Mouse (Mus musculus) stomach, embryonic 16.5 days (tissue): ENCODE data around the gene Yju2. TPM values are rescaled to one million over a fixed set of nuclear protein-coding genes. Genes with fewer than 3 reads are reported as not detected.

Experiments
- ATAC-seq: fragments of 200-750 bp; cut with Nextera tagmentation; 2 replicates; pipeline ENCODE4 v1.8.0; 2017; ENCODE audit warnings: moderate number of reproducible peaks, moderate TSS enrichment; ENCODE audit not compliant: insufficient read depth, low FRiP score
- H3K27ac ChIP-seq: fragments of 300-500 bp; sonication (generic); 2 replicates; pipeline ENCODE4 v1.5.1; 2014; ENCODE audit warnings: low read length
- H3K27me3 ChIP-seq: fragments of 300-500 bp; sonication (generic); 2 replicates; pipeline ENCODE4 v1.6.1; 2014; ENCODE audit warnings: low read length, control low read depth, mixed read lengths; ENCODE audit not compliant: control insufficient read depth, insufficient read depth
- H3K36me3 ChIP-seq: fragments of 300-500 bp; sonication (generic); 2 replicates; pipeline ENCODE4 v1.6.1; 2014; ENCODE audit warnings: low read length; ENCODE audit not compliant: control insufficient read depth, insufficient read depth
- H3K4me1 ChIP-seq: fragments of 300-500 bp; sonication (generic); 2 replicates; pipeline ENCODE4 v1.6.1; 2014; ENCODE audit warnings: low read length, control low read depth, mixed read lengths; ENCODE audit not compliant: control insufficient read depth, insufficient read depth
- H3K4me2 ChIP-seq: fragments of 300-500 bp; sonication (generic); 2 replicates; pipeline ENCODE4 v1.6.1; 2014; ENCODE audit warnings: low read depth, low read length, mixed read lengths
- H3K4me3 ChIP-seq: fragments of 300-500 bp; sonication (generic); replicated peaks from 2 replicates; pipeline ENCODE4 v1.5.1; 2014; ENCODE audit warnings: mild to moderate bottlenecking, low read length
- H3K9ac ChIP-seq: fragments of 300-500 bp; sonication (generic); 2 replicates; pipeline ENCODE4 v1.6.1; 2014; ENCODE audit warnings: low read length
- H3K9me3 ChIP-seq: fragments of 300-500 bp; sonication (generic); replicated peaks from 2 replicates; pipeline ENCODE4 v1.6.1; 2016; ENCODE audit warnings: low read length, control low read depth; ENCODE audit not compliant: control insufficient read depth
- WGBS: fragments of 180-500 bp; shearing (Covaris S2); extraction: QIAGEN DNeasy Blood & Tissue Kit; methylation state at CpG from one replicate; pipeline ENCODE4 v1.1.7; 2014; 5-methylcytosine and 5-hydroxymethylcytosine counted together
- polyA plus RNA-seq: library from polyadenylated mRNA; unstranded; fragments of >200 nt; fragmentation: Nextera tagmentation; extraction: Ambion mirVana; gene quantifications from 2 replicates; pipeline ENCODE4 v1.2.1, GENCODE M21; 2015

Yju2 gene
- polyA plus RNA-seq, 1 experiment from 2014 or later: 21.6 TPM

DNA sequence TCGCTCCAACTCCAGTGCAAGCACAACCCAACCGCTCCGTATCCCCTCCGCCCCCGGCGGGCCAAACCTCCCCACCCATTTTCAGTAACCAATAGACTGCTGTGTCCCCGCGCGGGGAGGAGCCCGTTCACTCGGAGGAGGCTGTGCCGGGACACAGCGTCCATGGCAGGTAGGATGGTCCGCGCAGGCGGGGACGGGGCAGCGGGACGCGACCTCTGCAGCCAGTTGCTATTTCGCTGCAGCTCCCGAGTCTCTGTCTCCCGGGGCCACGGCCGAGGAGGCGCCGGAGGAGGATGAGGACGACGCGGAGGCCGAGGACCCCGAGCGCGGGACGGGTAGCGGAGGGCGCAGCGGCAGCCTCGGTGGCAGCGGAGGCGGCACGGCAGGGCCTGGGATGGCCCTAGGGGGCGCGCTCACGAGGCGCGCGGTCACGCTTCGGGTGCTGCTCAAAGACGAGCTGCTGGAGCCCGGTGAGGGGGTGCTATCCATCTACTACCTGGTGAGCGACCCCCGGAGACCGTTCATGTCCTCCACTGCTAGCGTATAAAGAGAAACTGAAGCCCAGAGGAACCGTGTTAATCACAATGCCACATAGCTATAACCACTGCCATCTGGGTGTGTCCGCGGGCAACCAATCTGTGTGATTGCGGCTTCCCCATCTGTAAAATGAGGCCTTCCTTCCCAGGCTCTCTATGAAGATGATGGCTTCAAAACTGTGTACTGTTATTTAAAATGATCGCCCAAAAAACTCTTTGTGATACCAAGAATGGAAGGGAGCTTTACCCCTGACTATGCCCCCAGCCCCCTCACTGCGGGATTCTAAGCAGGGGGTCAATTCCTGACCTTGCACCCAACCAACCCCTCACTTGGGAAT, 50.4 kb downstream of the Yju2 start:
- Histone ChIP-seq H3K36me3 (peaks cover 19% of the 10 kb centered on the region), H3K4me3 (peak overlapping the region; percentile 86), H3K27ac (peak overlapping the region; percentile 96), H3K4me2 (peak overlapping the region; percentile 100), H3K4me1 (peaks cover 21% of the 10 kb centered on the region), H3K9ac (peak overlapping the region; percentile 82), H3K9me3 (no peaks in the 10 kb centered on the region), H3K27me3 (no peaks in the 10 kb centered on the region)
- peak; percentile 92 for ATAC-seq
- 1% methylated on average over 62 of the region's 62 CpGs for WGBS

DNA sequence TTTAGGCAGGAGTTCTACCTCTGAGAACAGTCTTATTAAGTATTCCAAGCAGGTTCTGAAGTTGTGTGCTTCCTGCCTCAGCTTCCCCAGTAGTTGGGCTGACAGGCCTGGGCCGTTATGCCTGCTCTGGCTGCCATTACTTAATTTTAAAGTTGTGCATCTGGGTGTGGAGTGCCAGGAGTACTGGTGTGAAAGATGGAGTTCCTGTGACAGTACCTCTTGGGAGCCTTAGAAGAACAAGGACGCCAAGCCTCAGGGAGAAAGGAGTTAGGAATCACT, 51.0 kb downstream of the Yju2 start:
- peak overlapping the region; percentile 82 for H3K9ac ChIP-seq
- no peaks in the 10 kb centered on the region for H3K27me3 ChIP-seq
- peaks cover 21% of the 10 kb centered on the region for H3K4me1 ChIP-seq
- 38% methylated on average over 2 of the region's 2 CpGs for WGBS
- H3K36me3 ChIP-seq: peaks cover 19% of the 10 kb centered on the region
- H3K27ac ChIP-seq: no peak overlapping the region
- peak overlapping the region; percentile 100 for H3K4me2 ChIP-seq
- H3K9me3 ChIP-seq: no peaks in the 10 kb centered on the region
- no peak for ATAC-seq
- H3K4me3 ChIP-seq: peak overlapping the region; percentile 86

DNA sequence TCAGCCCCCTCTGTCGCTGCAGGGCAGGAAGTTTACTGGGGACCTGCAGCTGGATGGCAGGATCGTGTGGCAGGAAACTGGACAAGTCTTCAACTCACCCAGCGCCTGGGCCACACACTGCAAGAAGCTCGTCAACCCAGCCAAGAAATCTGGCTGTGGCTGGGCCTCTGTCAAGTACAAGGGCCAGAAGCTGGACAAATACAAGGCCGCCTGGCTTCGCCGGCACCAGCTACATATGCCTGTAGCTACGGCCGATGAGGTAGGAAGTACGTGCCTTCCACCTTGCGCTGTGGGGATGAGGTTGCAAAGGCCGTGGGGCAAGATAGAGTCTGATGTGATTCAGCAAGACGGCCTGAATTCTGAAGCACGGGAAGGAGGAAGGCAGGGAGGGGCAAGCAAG, 51.4 kb downstream of the Yju2 start:
- Histone ChIP-seq H3K9me3 (no peaks in the 10 kb centered on the region), H3K4me3 (peak overlapping the region; percentile 86), H3K4me2 (peak overlapping the region; percentile 100), H3K9ac (peak overlapping the region; percentile 82), H3K27ac (no peak overlapping the region), H3K36me3 (peaks cover 19% of the 10 kb centered on the region), H3K4me1 (peaks cover 21% of the 10 kb centered on the region), H3K27me3 (no peaks in the 10 kb centered on the region)
- 62% methylated on average over 14 of the region's 14 CpGs for WGBS
- no peak for ATAC-seq

DNA sequence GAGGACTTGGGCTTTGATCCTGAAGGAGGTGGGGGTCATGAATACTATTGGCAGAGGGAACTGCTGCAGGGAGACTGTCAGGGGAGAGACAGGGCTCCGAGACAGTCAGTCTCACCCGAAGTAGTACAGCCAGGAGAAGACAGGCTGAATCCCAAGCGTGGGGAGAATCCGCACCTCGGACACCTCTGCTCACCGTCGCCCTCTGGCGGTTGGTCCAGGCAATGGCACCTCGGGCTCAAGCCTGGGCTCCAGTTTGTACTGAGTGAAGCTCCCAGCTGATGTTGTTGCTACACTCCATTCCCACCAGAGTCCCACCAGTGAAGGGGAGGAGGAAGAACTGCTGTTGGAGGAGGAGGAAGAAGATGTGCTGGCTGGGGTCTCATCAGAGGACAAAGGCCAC, 51.8 kb downstream of the Yju2 start:
- no peak for ATAC-seq
- peaks cover 22% of the 10 kb centered on the region for H3K36me3 ChIP-seq
- H3K4me2 ChIP-seq: peak overlapping the region; percentile 100
- H3K4me1 ChIP-seq: peaks cover 21% of the 10 kb centered on the region
- peak overlapping the region; percentile 86; the same call in 1 of the 2 replicates for H3K4me3 ChIP-seq
- H3K9ac ChIP-seq: peak overlapping the region; percentile 82
- no peak overlapping the region for H3K27ac ChIP-seq
- no peaks in the 10 kb centered on the region for H3K27me3 ChIP-seq
- no peaks in the 10 kb centered on the region for H3K9me3 ChIP-seq
- 16% methylated on average over 9 of the region's 9 CpGs for WGBS

DNA sequence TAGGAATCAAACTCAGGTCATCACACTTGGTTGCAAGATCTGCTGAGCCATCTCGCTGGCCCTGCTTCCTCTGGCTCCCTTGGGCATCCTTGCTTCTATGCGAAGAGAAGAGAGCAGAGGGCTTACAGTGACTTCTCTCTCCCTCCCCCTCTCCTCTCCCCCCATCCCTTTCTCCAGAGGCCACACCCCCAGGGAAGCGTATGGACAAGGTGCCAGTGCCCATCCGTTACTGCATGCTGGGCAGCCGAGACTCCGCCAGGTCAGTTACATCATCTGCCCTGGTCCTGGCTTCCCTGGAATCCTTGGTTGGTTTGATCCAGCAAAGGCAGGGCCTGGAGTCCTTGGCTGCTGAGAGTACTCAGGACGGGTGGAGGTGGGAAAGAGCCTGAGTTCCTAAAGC, 52.5 kb downstream of the Yju2 start:
- no peak overlapping the region for H3K9ac ChIP-seq
- WGBS: 86% methylated on average over 7 of the region's 7 CpGs
- no peak overlapping the region for H3K4me3 ChIP-seq
- peaks cover 29% of the 10 kb centered on the region for H3K36me3 ChIP-seq
- no peak for ATAC-seq
- no peak overlapping the region for H3K27ac ChIP-seq
- H3K27me3 ChIP-seq: no peaks in the 10 kb centered on the region
- H3K4me1 ChIP-seq: peaks cover 21% of the 10 kb centered on the region
- no peaks in the 10 kb centered on the region for H3K9me3 ChIP-seq
- H3K4me2 ChIP-seq: no peak overlapping the region

DNA sequence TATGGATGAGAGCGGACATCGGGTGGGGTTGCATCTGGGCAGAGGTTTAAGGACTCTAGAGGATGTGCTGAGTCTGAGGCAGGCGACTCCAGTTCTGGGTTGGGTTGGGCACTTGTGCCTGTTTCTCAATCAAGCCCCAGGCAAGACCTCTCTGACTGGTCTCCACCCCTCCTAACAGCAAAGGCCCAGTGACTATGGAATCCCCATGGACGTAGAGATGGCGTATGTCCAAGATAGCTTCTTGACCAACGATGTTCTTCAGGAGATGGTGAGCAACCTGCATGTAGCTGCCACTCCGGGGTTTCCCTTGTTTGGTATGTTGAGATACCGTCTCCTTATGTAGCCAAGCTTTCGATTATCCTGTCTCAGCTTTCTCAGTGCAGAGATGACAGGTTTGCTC, 56.4 kb downstream of the Yju2 start:
- H3K9ac ChIP-seq: no peak overlapping the region
- H3K4me2 ChIP-seq: no peak overlapping the region
- H3K27ac ChIP-seq: no peak overlapping the region
- WGBS: 89% methylated on average over 9 of the region's 9 CpGs
- no peak for ATAC-seq
- H3K9me3 ChIP-seq: no peaks in the 10 kb centered on the region
- peaks cover 43% of the 10 kb centered on the region for H3K36me3 ChIP-seq
- peaks cover 7% of the 10 kb centered on the region for H3K4me1 ChIP-seq
- H3K27me3 ChIP-seq: no peaks in the 10 kb centered on the region
- H3K4me3 ChIP-seq: no peak overlapping the region

DNA sequence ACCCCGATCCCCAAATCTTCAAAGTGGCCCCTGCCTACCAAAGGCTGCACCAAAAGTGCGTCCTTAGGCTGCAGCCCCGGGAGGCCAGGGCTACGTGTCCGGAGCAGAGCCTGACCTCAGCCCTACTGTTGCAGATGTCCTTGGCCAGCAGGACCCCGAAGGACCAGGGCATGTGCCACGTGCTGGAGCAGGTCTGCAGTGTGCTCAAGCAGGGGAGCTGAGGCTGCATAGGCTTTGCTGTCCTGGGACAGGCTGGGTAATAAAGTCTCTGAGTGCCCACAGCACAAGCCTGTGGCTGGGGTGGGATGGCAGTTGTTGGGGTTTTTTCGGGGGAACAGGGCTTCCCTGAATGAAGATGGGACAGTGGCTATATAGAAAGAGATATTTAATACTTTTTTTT, 57.5 kb downstream of the Yju2 start:
- H3K4me1 ChIP-seq: no peaks in the 10 kb centered on the region
- H3K27me3 ChIP-seq: no peaks in the 10 kb centered on the region
- H3K9me3 ChIP-seq: no peaks in the 10 kb centered on the region
- no peak for ATAC-seq
- no peak overlapping the region for H3K4me3 ChIP-seq
- H3K27ac ChIP-seq: no peak overlapping the region
- no peak overlapping the region for H3K4me2 ChIP-seq
- no peak overlapping the region for H3K9ac ChIP-seq
- 84% methylated on average over 8 of the region's 8 CpGs for WGBS
- H3K36me3 ChIP-seq: peaks cover 41% of the 10 kb centered on the region

DNA sequence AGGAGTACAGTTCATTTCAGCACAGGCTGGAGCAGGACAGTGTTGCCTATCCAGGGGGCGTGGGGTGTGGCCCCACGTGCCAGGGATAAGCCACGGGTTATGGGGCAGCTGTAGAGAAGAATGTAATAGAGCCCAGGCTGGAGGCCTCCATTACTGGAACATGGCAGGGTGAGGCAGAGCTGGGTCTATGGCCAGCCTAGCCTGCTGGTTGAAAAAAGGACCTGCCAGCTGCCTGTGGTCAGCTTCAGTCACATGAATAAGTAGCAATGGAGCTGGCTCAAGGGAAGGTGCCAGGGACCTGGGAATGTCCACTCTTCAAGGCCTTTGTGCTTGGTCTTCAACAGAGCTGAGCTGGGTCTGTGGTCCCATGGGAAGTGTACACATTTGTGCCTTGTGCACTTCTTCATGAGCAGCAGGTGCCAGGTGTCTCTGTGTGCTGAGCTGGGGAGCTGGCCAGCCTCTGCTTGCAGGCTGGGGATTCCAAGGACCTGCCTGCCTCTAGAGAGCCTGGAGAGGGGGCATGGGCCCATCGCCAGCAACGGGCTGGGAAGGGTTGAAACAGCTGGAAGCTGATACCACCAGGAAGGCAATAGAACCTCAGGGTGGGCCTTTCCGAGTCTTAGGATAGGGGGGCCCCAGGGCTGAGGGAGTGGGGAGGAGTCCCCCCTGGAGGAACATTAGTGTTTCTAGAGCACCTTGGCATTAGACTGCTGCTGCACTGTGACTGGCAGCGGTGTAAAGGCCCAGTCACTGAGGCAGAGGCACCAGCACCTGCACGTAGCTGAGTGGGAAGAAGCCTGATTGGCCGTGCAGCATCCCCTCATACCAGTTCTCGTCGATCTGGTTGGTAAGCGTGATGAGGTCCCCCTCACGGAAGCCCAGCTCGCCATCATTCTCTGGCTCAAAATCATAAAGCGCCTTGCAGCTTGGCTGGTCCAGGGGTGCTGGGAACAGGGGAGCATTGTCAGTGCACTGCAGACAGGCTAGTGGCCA, 58.2 kb downstream of the Yju2 start:
- H3K27me3 ChIP-seq: no peaks in the 10 kb centered on the region
- ATAC-seq: no peak
- 76% methylated on average over 15 of the region's 15 CpGs for WGBS
- no peak overlapping the region for H3K4me3 ChIP-seq
- H3K27ac ChIP-seq: no peak overlapping the region; the same call in 1 of the 2 replicates
- H3K9me3 ChIP-seq: no peaks in the 10 kb centered on the region
- H3K9ac ChIP-seq: no peak overlapping the region
- H3K4me2 ChIP-seq: no peak overlapping the region
- peaks cover 2% of the 10 kb centered on the region; the same call in 1 of the 2 replicates for H3K4me1 ChIP-seq
- peaks cover 34% of the 10 kb centered on the region for H3K36me3 ChIP-seq

DNA sequence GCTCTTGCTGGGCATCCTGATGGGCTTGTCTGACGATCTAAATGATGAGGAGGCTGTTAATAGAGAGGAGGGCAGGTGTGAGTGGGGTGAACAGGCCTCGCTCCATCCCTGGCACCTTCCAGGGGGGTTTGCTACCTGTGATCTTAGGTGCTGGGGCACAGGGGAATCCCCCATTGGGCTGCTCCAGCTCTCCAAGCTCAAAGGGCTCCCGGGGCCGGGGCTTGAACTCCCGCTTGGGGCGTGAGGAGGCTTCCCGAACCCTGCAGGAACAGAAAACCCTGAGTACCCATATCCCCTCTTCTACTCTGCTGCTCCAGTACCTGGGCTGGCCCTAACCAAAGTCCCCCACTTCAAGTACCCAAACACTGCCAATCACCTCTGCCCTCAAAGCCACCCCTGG, 58.9 kb downstream of the Yju2 start:
- H3K9ac ChIP-seq: no peak overlapping the region
- peaks cover 33% of the 10 kb centered on the region for H3K36me3 ChIP-seq
- no peaks in the 10 kb centered on the region for H3K9me3 ChIP-seq
- no peaks in the 10 kb centered on the region for H3K27me3 ChIP-seq
- ATAC-seq: no peak
- no peak overlapping the region for H3K4me3 ChIP-seq
- peaks cover 2% of the 10 kb centered on the region; the same call in 1 of the 2 replicates for H3K4me1 ChIP-seq
- H3K4me2 ChIP-seq: no peak overlapping the region
- no peak overlapping the region for H3K27ac ChIP-seq
- WGBS: 91% methylated on average over 7 of the region's 7 CpGs
